Mouse (Mus musculus) lung, embryonic 14.5 days (tissue): ENCODE measurements around the gene Casz1. TPM values are rescaled to one million over a fixed set of nuclear protein-coding genes. Genes with fewer than 3 reads are reported as not detected.

Source experiments
- ATAC-seq: fragments of 200-750 bp; cut with Nextera tagmentation; 2 replicates; pipeline ENCODE4 v1.8.0; 2017; ENCODE audit warnings: mild to moderate bottlenecking, moderate TSS enrichment, moderate library complexity; ENCODE audit not compliant: insufficient read depth
- DNase-seq: peaks from one replicate; pipeline ENCODE4 v3.0.0-alpha.2; 2015
- H3K27ac ChIP-seq: fragments of 300-500 bp; sonication (generic); 2 replicates; pipeline ENCODE4 v1.5.1; 2014; ENCODE audit warnings: low read depth, mild to moderate bottlenecking, moderate library complexity
- H3K27me3 ChIP-seq: fragments of 300-500 bp; sonication (generic); 2 replicates; pipeline ENCODE4 v1.6.1; 2014; ENCODE audit warnings: low read length, control low read depth; ENCODE audit not compliant: insufficient read depth
- H3K36me3 ChIP-seq: fragments of 300-500 bp; sonication (generic); 2 replicates; pipeline ENCODE4 v1.6.1; 2014; ENCODE audit warnings: control low read depth; ENCODE audit not compliant: insufficient read depth
- H3K4me1 ChIP-seq: fragments of 300-500 bp; sonication (generic); 2 replicates; pipeline ENCODE4 v1.6.1; 2014; ENCODE audit warnings: antibody characterized with exemption, control low read depth; ENCODE audit not compliant: insufficient read depth
- H3K4me2 ChIP-seq: fragments of 300-500 bp; sonication (generic); 2 replicates; pipeline ENCODE4 v1.6.1; 2014; ENCODE audit warnings: mild to moderate bottlenecking
- H3K4me3 ChIP-seq: fragments of 300-500 bp; sonication (generic); 2 replicates; pipeline ENCODE4 v1.5.1; 2014; ENCODE audit warnings: low read depth, low read length
- H3K9ac ChIP-seq: fragments of 300-500 bp; sonication (generic); 2 replicates; pipeline ENCODE4 v1.6.1; 2014
- H3K9me3 ChIP-seq: fragments of 300-500 bp; sonication (generic); 2 replicates; pipeline ENCODE4 v1.6.1; 2016; ENCODE audit warnings: low read depth, low read length, control low read depth
- CTCF ChIP-seq: IDR thresholded peaks from 2 replicates; pipeline ENCODE4 v1.5.1; 2016; ENCODE audit warnings: antibody characterized with exemption, low read depth
- WGBS: fragments of 180-500 bp; shearing (Covaris S2); extraction: QIAGEN DNeasy Blood & Tissue Kit; methylation state at CpG from one replicate; pipeline ENCODE4 v1.1.7; 2014; 5-methylcytosine and 5-hydroxymethylcytosine counted together
- polyA plus RNA-seq: library from polyadenylated mRNA; unstranded; fragments of >200 nt; fragmentation: Nextera tagmentation; extraction: Ambion mirVana; gene quantifications from 2 replicates; pipeline ENCODE4 v1.2.1, GENCODE M21; 2014

Casz1 gene
- polyA plus RNA-seq, 1 experiment from 2014 or later, result 8.3 TPM

GRCm38 (mm10) chr4:148881838-148882237 lies 77.6 kb downstream of the Casz1 start:
- H3K36me3 ChIP-seq, result no peaks in the 10 kb centered on the region
- H3K27me3 ChIP-seq, result peaks cover 4% of the 10 kb centered on the region; the same call in 1 of the 2 replicates
- no peak overlapping the region for H3K9ac ChIP-seq
- no peak overlapping the region for H3K4me3 ChIP-seq
- 49% methylated on average over 5 of the region's 5 CpGs for WGBS
- H3K27ac ChIP-seq, result 0 out of 2 replicates have a peak overlapping the region, but pooled peaks have one; percentile 1
- TF ChIP-seq CTCF, result no peak
- peaks cover 6% of the 10 kb centered on the region; the same call in 1 of the 2 replicates for H3K4me1 ChIP-seq
- no peaks in the 10 kb centered on the region for H3K9me3 ChIP-seq
- H3K4me2 ChIP-seq, result no peak overlapping the region
- ATAC-seq (no peak; the same call in 1 of the 2 replicates), DNase-seq (no peak)

GRCm38 (mm10) chr4:148882360-148882929 lies 78.2 kb downstream of the Casz1 start:
- H3K4me2 ChIP-seq, result peak overlapping the region; percentile 33
- 0 out of 2 replicates have a peak overlapping the region, but pooled peaks have one; percentile 13 for H3K9ac ChIP-seq
- peak; percentile 3; the same call in 1 of the 2 replicates for ATAC-seq
- DNase-seq, result peak; percentile 67
- no peak overlapping the region for H3K27ac ChIP-seq
- WGBS, result 13% methylated on average over 17 of the region's 17 CpGs
- H3K4me1 ChIP-seq, result peaks cover 6% of the 10 kb centered on the region; the same call in 1 of the 2 replicates
- no peak; the same call in 1 of the 2 replicates for TF ChIP-seq CTCF
- H3K27me3 ChIP-seq, result peaks cover 4% of the 10 kb centered on the region; the same call in 1 of the 2 replicates
- no peak overlapping the region for H3K4me3 ChIP-seq
- no peaks in the 10 kb centered on the region for H3K36me3 ChIP-seq
- no peaks in the 10 kb centered on the region for H3K9me3 ChIP-seq

GRCm38 (mm10) chr4:148884596-148884995 lies 80.4 kb downstream of the Casz1 start:
- ATAC-seq, result no peak
- Histone ChIP-seq H3K27me3 (peaks cover 4% of the 10 kb centered on the region; the same call in 1 of the 2 replicates), H3K9me3 (no peaks in the 10 kb centered on the region), H3K36me3 (no peaks in the 10 kb centered on the region), H3K4me3 (no peak overlapping the region), H3K4me1 (peaks cover 6% of the 10 kb centered on the region; the same call in 1 of the 2 replicates), H3K4me2 (no peak overlapping the region), H3K27ac (no peak overlapping the region), H3K9ac (no peak overlapping the region)
- 74% methylated on average over 14 of the region's 14 CpGs for WGBS
- DNase-seq, result no peak
- no peak for TF ChIP-seq CTCF

GRCm38 (mm10) chr4:148885401-148885800 lies 81.2 kb downstream of the Casz1 start:
- H3K9ac ChIP-seq, result no peak overlapping the region
- peaks cover 4% of the 10 kb centered on the region; the same call in 1 of the 2 replicates for H3K27me3 ChIP-seq
- no peak for TF ChIP-seq CTCF
- no peak overlapping the region for H3K27ac ChIP-seq
- H3K9me3 ChIP-seq, result no peaks in the 10 kb centered on the region
- WGBS, result 19% methylated on average over 10 of the region's 10 CpGs
- peaks cover 6% of the 10 kb centered on the region; the same call in 1 of the 2 replicates for H3K4me1 ChIP-seq
- no peak overlapping the region for H3K4me3 ChIP-seq
- no peak overlapping the region for H3K4me2 ChIP-seq
- ATAC-seq (no peak), DNase-seq (peak; percentile 74)
- no peaks in the 10 kb centered on the region for H3K36me3 ChIP-seq

- no peak for TF ChIP-seq CTCF
- Histone ChIP-seq H3K27ac (peak overlapping the region; percentile 34; the same call in 1 of the 2 replicates), H3K4me2 (no peak overlapping the region), H3K36me3 (no peaks in the 10 kb centered on the region), H3K9me3 (no peaks in the 10 kb centered on the region), H3K4me1 (peaks cover 3% of the 10 kb centered on the region; the same call in 1 of the 2 replicates), H3K9ac (no peak overlapping the region), H3K4me3 (no peak overlapping the region), H3K27me3 (peaks cover 4% of the 10 kb centered on the region)
- DNase-seq, result no peak
- no peak for ATAC-seq
- WGBS, result 36% methylated on average over 9 of the region's 9 CpGs
These were observed 81.8 kb downstream of the Casz1 start for GRCm38 (mm10) chr4:148885921-148886540.

GRCm38 (mm10) chr4:148888229-148888628 lies 84.0 kb downstream of the Casz1 start:
- H3K4me1 ChIP-seq, result peaks cover 9% of the 10 kb centered on the region
- ATAC-seq (no peak), DNase-seq (no peak)
- 43% methylated on average over 8 of the region's 8 CpGs for WGBS
- no peak overlapping the region for H3K4me3 ChIP-seq
- no peaks in the 10 kb centered on the region for H3K9me3 ChIP-seq
- H3K36me3 ChIP-seq, result no peaks in the 10 kb centered on the region
- H3K9ac ChIP-seq, result no peak overlapping the region
- no peak overlapping the region for H3K27ac ChIP-seq
- no peak for TF ChIP-seq CTCF
- peaks cover 7% of the 10 kb centered on the region for H3K27me3 ChIP-seq
- no peak overlapping the region for H3K4me2 ChIP-seq

GRCm38 (mm10) chr4:148889011-148889410 lies 84.8 kb downstream of the Casz1 start:
- Histone ChIP-seq H3K4me1 (peaks cover 9% of the 10 kb centered on the region), H3K9ac (no peak overlapping the region), H3K27ac (no peak overlapping the region), H3K4me2 (no peak overlapping the region), H3K9me3 (no peaks in the 10 kb centered on the region), H3K27me3 (peaks cover 7% of the 10 kb centered on the region), H3K4me3 (no peak overlapping the region), H3K36me3 (no peaks in the 10 kb centered on the region)
- ATAC-seq, result no peak
- no peak for TF ChIP-seq CTCF
- DNase-seq, result no peak
- WGBS, result 71% methylated on average over 6 of the region's 6 CpGs
